Mouse (Mus musculus) cerebellum, postnatal 14 days (tissue): ENCODE results near the gene Spata31.

Experiments
- DNase-seq, 2 experiments: peaks; one replicate each; pipeline ENCODE4 v3.0.0; 2021; ENCODE audit warnings: mixed read lengths in 2 of 2

The Spata31 gene

DNA sequence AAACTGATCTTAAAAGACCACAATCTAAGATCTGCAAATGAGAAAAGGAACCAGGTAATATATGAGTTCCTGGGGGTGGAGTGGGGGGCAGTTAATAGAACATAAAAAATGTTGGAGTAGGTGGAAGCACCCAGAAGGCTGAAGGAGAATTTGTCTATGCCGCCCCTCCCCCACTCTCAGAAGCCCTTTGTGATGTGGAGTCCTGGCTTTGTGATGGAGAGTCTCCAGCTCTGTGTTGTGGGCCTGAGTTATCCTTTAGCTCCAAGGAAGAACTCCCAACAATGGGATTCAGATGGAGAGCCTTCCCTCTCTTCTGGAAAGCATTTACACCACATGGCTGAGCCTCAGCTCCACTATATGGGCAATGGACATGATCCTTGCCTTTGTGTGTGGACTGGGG, at the start of gene Spata31:
TSS of gene Spata31 (plus strand) at position 216 of the 400 bp plus-strand sequence.
- no peak for DNase-seq

DNA sequence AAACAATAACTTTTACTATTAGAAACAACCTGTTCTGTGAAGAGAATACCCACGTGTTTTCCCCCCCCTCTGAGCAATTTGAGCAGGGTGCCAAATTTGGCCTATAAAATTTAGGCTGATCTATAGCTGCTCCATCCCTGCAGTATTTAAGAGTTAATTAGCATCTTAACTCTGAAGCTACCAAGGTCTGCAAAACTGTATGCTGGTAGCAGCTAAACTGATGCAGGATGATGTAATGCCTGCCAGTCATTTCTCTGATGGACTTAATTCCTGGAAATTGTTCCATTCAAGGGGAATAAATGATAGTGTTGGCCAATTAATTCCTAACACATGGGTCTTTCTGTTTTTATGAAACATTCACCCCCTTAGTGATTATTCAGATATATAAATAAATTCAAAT, 14.1 kb upstream of the Spata31 start:
- no peak for DNase-seq

- peak; percentile 4 to 10 for DNase-seq
Measured at GRCm38 (mm10) chr13:64903585-64904208, 13.5 kb upstream of the Spata31 start, which contains the start of gene Cntnap3. Gene Cntnap3, minus strand, starts transcription at chr13:64903955.
